15 mouse cellular contexts compared by ENCODE assay signal in genomic region chr6:55444721-55445120, GRCm38 (mm10). TPM values are rescaled to one million over a fixed set of nuclear protein-coding genes. Genes with fewer than 3 reads are reported as not detected.
DNase-seq lines count a peak whose midpoint lies in the region; ATAC-seq and TF ChIP-seq lines count a peak whose summit lies in the region.
"Had no signal": no experiment of that assay in that cellular context is flagged by ENCODE, and none has a peak within 500 bp of the region (broad histone marks: within the 10 kb centered on the region; RNA-seq: fewer than 3 reads in every experiment).

No protein-coding gene starts in this region.

- 47% methylated on average over 4 of the region's 4 CpGs for WGBS in stomach, embryonic 15.5 days
- 45% methylated on average over 4 of the region's 4 CpGs for WGBS in stomach, postnatal 0 days
- 37% methylated on average over 4 of the region's 4 CpGs for WGBS in hindbrain, embryonic 11.5 days
- WGBS in midbrain, embryonic 12.5 days, result 20% methylated on average over 4 of the region's 4 CpGs
- WGBS in stomach, embryonic 16.5 days, result 43% methylated on average over 4 of the region's 4 CpGs

- H3K36me3 ChIP-seq in stomach, embryonic 15.5 days, result no peaks in the 10 kb centered on the region
- no peaks in the 10 kb centered on the region for H3K36me3 ChIP-seq in stomach, postnatal 0 days (ENCODE audit: control insufficient read depth, insufficient read depth, low read length)
- H3K36me3 ChIP-seq in hindbrain, embryonic 11.5 days (ENCODE audit: control insufficient read depth, insufficient read depth, low read length), result no peaks in the 10 kb centered on the region
- no peaks in the 10 kb centered on the region for H3K36me3 ChIP-seq in midbrain, embryonic 12.5 days
- H3K36me3 ChIP-seq in stomach, embryonic 16.5 days (ENCODE audit: control insufficient read depth, insufficient read depth, low read length), result no peaks in the 10 kb centered on the region
- H3K36me3 ChIP-seq: embryonic facial prominence, embryonic 13.5 days; limb, embryonic 13.5 days had no signal

- peak overlapping the region; percentile 37 for H3K27ac ChIP-seq in stomach, embryonic 15.5 days
- no peak overlapping the region for H3K27ac ChIP-seq in stomach, postnatal 0 days (replicated peaks)
- peak overlapping the region; percentile 65 for H3K27ac ChIP-seq in hindbrain, embryonic 11.5 days (ENCODE audit: low read depth, low read length)
- peak overlapping the region; percentile 87 for H3K27ac ChIP-seq in midbrain, embryonic 12.5 days (replicated peaks)
- peak overlapping the region; percentile 52 for H3K27ac ChIP-seq in stomach, embryonic 16.5 days (ENCODE audit: low read length)
- H3K27ac ChIP-seq: embryonic facial prominence, embryonic 13.5 days; kidney, postnatal 0 days; limb, embryonic 13.5 days had no signal

- no peak for DNase-seq in stomach, postnatal 0 days (ENCODE audit: low spot score)
- no peak for DNase-seq in hindbrain, embryonic 11.5 days (ENCODE audit: low spot score)
- no peak for DNase-seq in right cerebral cortex, postnatal 4 days
- DNase-seq in lung, postnatal 10 days, result no peak
- DNase-seq: adrenal gland, adult 2 months; cerebellum, postnatal 25 days; liver, postnatal 0 days had no signal

- H3K9me3 ChIP-seq in stomach, embryonic 15.5 days, result no peaks in the 10 kb centered on the region
- H3K9me3 ChIP-seq in stomach, postnatal 0 days (ENCODE audit: control insufficient read depth, low read length), result no peaks in the 10 kb centered on the region
- H3K9me3 ChIP-seq in hindbrain, embryonic 11.5 days (ENCODE audit: control insufficient read depth, low read length), result no peaks in the 10 kb centered on the region
- H3K9me3 ChIP-seq in midbrain, embryonic 12.5 days, result no peaks in the 10 kb centered on the region
- H3K9me3 ChIP-seq in stomach, embryonic 16.5 days (replicated peaks; ENCODE audit: control insufficient read depth, low read length), result no peaks in the 10 kb centered on the region
- H3K9me3 ChIP-seq: embryonic facial prominence, embryonic 13.5 days; limb, embryonic 13.5 days had no signal

- no peak for ATAC-seq in stomach, embryonic 15.5 days (ENCODE audit: insufficient read depth, low FRiP score, low read depth)
- ATAC-seq in stomach, postnatal 0 days (ENCODE audit: low FRiP score, low TSS enrichment), result no peak
- ATAC-seq in hindbrain, embryonic 11.5 days (ENCODE audit: low FRiP score), result peak; percentile 17
- peak; percentile 5 for ATAC-seq in midbrain, embryonic 12.5 days (ENCODE audit: low FRiP score, low read depth)
- ATAC-seq in stomach, embryonic 16.5 days (ENCODE audit: insufficient read depth, low FRiP score), result 0 out of 2 replicates have a peak, but pooled peaks have one; percentile 8
- no peak for ATAC-seq in CD4-positive, CD25-positive, alpha-beta regulatory T cell, adult 4 months
- ATAC-seq: liver, postnatal 0 days; Patski had no signal

- no peak for TF ChIP-seq EP300 in stomach, postnatal 0 days (optimal IDR thresholded peaks at IDR 0.05)

- H3K4me2 ChIP-seq in stomach, embryonic 15.5 days, result no peak overlapping the region
- no peak overlapping the region for H3K4me2 ChIP-seq in stomach, postnatal 0 days (replicated peaks; ENCODE audit: low read depth)
- H3K4me2 ChIP-seq in hindbrain, embryonic 11.5 days (replicated peaks; ENCODE audit: low read depth, low read length), result no peak overlapping the region
- no peak overlapping the region for H3K4me2 ChIP-seq in midbrain, embryonic 12.5 days (replicated peaks)
- H3K4me2 ChIP-seq in stomach, embryonic 16.5 days (ENCODE audit: low read depth, low read length), result no peak overlapping the region
- H3K4me2 ChIP-seq: embryonic facial prominence, embryonic 13.5 days; limb, embryonic 13.5 days had no signal

- H3K4me3 ChIP-seq in stomach, embryonic 15.5 days (replicated peaks), result no peak overlapping the region
- H3K4me3 ChIP-seq in stomach, postnatal 0 days (ENCODE audit: low read depth, low read length), result no peak overlapping the region
- H3K4me3 ChIP-seq in hindbrain, embryonic 11.5 days (ENCODE audit: low read depth, low read length), result no peak overlapping the region
- H3K4me3 ChIP-seq in midbrain, embryonic 12.5 days, result no peak overlapping the region
- no peak overlapping the region for H3K4me3 ChIP-seq in stomach, embryonic 16.5 days (replicated peaks; ENCODE audit: low read length)
- H3K4me3 ChIP-seq: embryonic facial prominence, embryonic 13.5 days; limb, embryonic 13.5 days had no signal

- TF ChIP-seq CTCF in stomach, postnatal 0 days (IDR thresholded peaks at IDR 0.05; ENCODE audit: low read depth), result no peak

- 0 out of 2 replicates have a peak, but pooled peaks cover 8% of the 10 kb centered on the region for H3K27me3 ChIP-seq in stomach, embryonic 15.5 days (replicated peaks)
- no peaks in the 10 kb centered on the region for H3K27me3 ChIP-seq in stomach, postnatal 0 days (ENCODE audit: control insufficient read depth, insufficient read depth, low read length)
- no peaks in the 10 kb centered on the region for H3K27me3 ChIP-seq in hindbrain, embryonic 11.5 days (ENCODE audit: control insufficient read depth, insufficient read depth, low read length)
- H3K27me3 ChIP-seq in midbrain, embryonic 12.5 days, result peaks cover 6% of the 10 kb centered on the region; the same call in 1 of the 2 replicates
- H3K27me3 ChIP-seq in stomach, embryonic 16.5 days (ENCODE audit: control insufficient read depth, insufficient read depth, low read length), result no peaks in the 10 kb centered on the region
- H3K27me3 ChIP-seq: Patski had no signal

- 0 out of 2 replicates have a peak, but pooled peaks cover 9% of the 10 kb centered on the region for H3K4me1 ChIP-seq in stomach, embryonic 15.5 days
- H3K4me1 ChIP-seq in stomach, postnatal 0 days (replicated peaks; ENCODE audit: control insufficient read depth, insufficient read depth), result no peaks in the 10 kb centered on the region
- H3K4me1 ChIP-seq in hindbrain, embryonic 11.5 days (replicated peaks; ENCODE audit: control insufficient read depth, insufficient read depth, low read length), result peaks cover 11% of the 10 kb centered on the region
- H3K4me1 ChIP-seq in midbrain, embryonic 12.5 days, result peaks cover 43% of the 10 kb centered on the region
- peaks cover 8% of the 10 kb centered on the region for H3K4me1 ChIP-seq in stomach, embryonic 16.5 days (ENCODE audit: control insufficient read depth, insufficient read depth, low read length)

- no peak overlapping the region for H3K9ac ChIP-seq in stomach, embryonic 15.5 days
- no peak overlapping the region for H3K9ac ChIP-seq in stomach, postnatal 0 days (ENCODE audit: low read length)
- no peak overlapping the region for H3K9ac ChIP-seq in hindbrain, embryonic 11.5 days (ENCODE audit: low read depth, low read length)
- no peak overlapping the region for H3K9ac ChIP-seq in midbrain, embryonic 12.5 days (replicated peaks)
- H3K9ac ChIP-seq in stomach, embryonic 16.5 days (ENCODE audit: low read length), result no peak overlapping the region
- H3K9ac ChIP-seq: embryonic facial prominence, embryonic 13.5 days; limb, embryonic 13.5 days; liver, postnatal 0 days had no signal

RNA-seq across cellular contexts. Expression of gene Adcyap1r1, which starts 7.1 kb away (rescaled TPM):
- polyA plus RNA-seq in stomach, embryonic 15.5 days (2015; fragmentation: Nextera tagmentation; extraction: Ambion mirVana), result 7.6 and 8.5 TPM in 2 replicates
- polyA plus RNA-seq in stomach, postnatal 0 days (2015; fragmentation: Nextera tagmentation; extraction: Ambion mirVana), result 5.4 and 5.5 TPM in 2 replicates
- polyA plus RNA-seq in hindbrain, embryonic 11.5 days (2014; fragmentation: Nextera tagmentation; extraction: Ambion mirVana), result 21.1 and 21.6 TPM in 2 replicates
- 29.8 and 30.5 TPM in 2 replicates for polyA plus RNA-seq in midbrain, embryonic 12.5 days (2016; fragmentation: Nextera tagmentation; extraction: Ambion mirVana)
- polyA plus RNA-seq in stomach, embryonic 16.5 days (2015; fragmentation: Nextera tagmentation; extraction: Ambion mirVana), result 8.8 and 8.9 TPM in 2 replicates
- polyA plus RNA-seq in CD4-positive, CD25-positive, alpha-beta regulatory T cell, adult 4 months (2017; shearing (Covaris generic)), result not detected
- polyA plus RNA-seq: liver, postnatal 0 days had no signal

Comparison
In these comparisons a context has a peak if more than half of its experiments do, and no peak if none do; other contexts are left out.
1. ATAC-seq: peak in hindbrain, embryonic 11.5 days (single experiment), midbrain, embryonic 12.5 days (single experiment) and stomach, embryonic 16.5 days (single experiment); none in stomach, embryonic 15.5 days (single experiment), stomach, postnatal 0 days (single experiment) and CD4-positive, CD25-positive, alpha-beta regulatory T cell, adult 4 months (single experiment).